Mouse (Mus musculus) liver, embryonic 14.5 days (tissue): Measurements from ENCODE around the gene Ampd3. TPM values are rescaled to one million over a fixed set of nuclear protein-coding genes. Genes with fewer than 3 reads are reported as not detected.
A peak's percentile ranks its signal among the peaks of the same experiment; 100 is the strongest.

Experiments
- ATAC-seq: fragments of 200-750 bp; cut with Nextera tagmentation; 2 replicates; pipeline ENCODE4 v1.8.0; 2017; ENCODE audit warnings: moderate number of reproducible peaks, mild to moderate bottlenecking, moderate library complexity; ENCODE audit not compliant: insufficient read depth
- DNase-seq, 3 experiments: peaks; one replicate each; pipeline ENCODE4 v3.0.0-alpha.2; 2012 to 2013; ENCODE audit warnings: low read depth in 3 of 3, low spot score in 3 of 3
- H3K27ac ChIP-seq: fragments of 300-500 bp; sonication (generic); 2 replicates; pipeline ENCODE4 v1.5.1; 2014; ENCODE audit warnings: moderate library complexity, mild to moderate bottlenecking, control low read depth, inconsistent platforms
- H3K27me3 ChIP-seq: fragments of 300-500 bp; sonication (generic); 2 replicates; pipeline ENCODE4 v1.6.1; 2014; ENCODE audit warnings: mild to moderate bottlenecking, low read length, moderate library complexity; ENCODE audit not compliant: control insufficient read depth, insufficient read depth
- H3K36me3 ChIP-seq: fragments of 300-500 bp; sonication (generic); replicated peaks from 2 replicates; pipeline ENCODE4 v1.6.1; 2014; ENCODE audit warnings: low read depth; ENCODE audit not compliant: control insufficient read depth, insufficient read depth
- H3K4me1 ChIP-seq, 2 experiments: fragments of 200-500 bp in 1 of 2; fragments of 300-500 bp in 1 of 2; sonication (generic) in 1 of 2; replicated peaks; 2 replicates each; pipeline ENCODE4 v1.6.1; 2012 to 2014; ENCODE audit warnings: antibody characterized with exemption in 1 of 2, inconsistent platforms in 1 of 2, low read length in 1 of 2; ENCODE audit not compliant: control insufficient read depth in 2 of 2, insufficient read depth in 2 of 2
- H3K4me2 ChIP-seq: fragments of 300-500 bp; sonication (generic); 2 replicates; pipeline ENCODE4 v1.6.1; 2014; ENCODE audit warnings: low read depth, mild to moderate bottlenecking, control low read depth, moderate library complexity
- H3K4me3 ChIP-seq, 2 experiments: fragments of 200-500 bp in 1 of 2; fragments of 300-500 bp in 1 of 2; sonication (generic) in 1 of 2; 2 replicates each; pipeline ENCODE4 v1.5.1; 2012 to 2014; ENCODE audit warnings: low read depth in 2 of 2, low read length in 2 of 2, mild to moderate bottlenecking in 2 of 2, control low read depth in 1 of 2, inconsistent platforms in 1 of 2, moderate library complexity in 1 of 2; ENCODE audit not compliant: insufficient read depth in 1 of 2
- H3K9ac ChIP-seq: fragments of 300-500 bp; sonication (generic); replicated peaks from 2 replicates; pipeline ENCODE4 v1.6.1; 2014; ENCODE audit warnings: mild to moderate bottlenecking, control low read depth, moderate library complexity
- H3K9me3 ChIP-seq: fragments of 300-500 bp; sonication (generic); 2 replicates; pipeline ENCODE4 v1.6.1; 2016; ENCODE audit warnings: low read length, mixed read lengths; ENCODE audit not compliant: control insufficient read depth
- CTCF ChIP-seq: IDR thresholded peaks from 2 replicates; pipeline ENCODE4 v1.5.1; 2016; ENCODE audit warnings: antibody characterized with exemption, low read depth, control low read depth
- EP300 ChIP-seq: IDR thresholded peaks from 2 replicates; pipeline ENCODE4 v1.6.1; 2016; ENCODE audit warnings: antibody characterized with exemption, low read depth
- WGBS: fragments of 180-500 bp; shearing (Covaris S2); extraction: QIAGEN DNeasy Blood & Tissue Kit; methylation state at CpG from one replicate; pipeline ENCODE4 v1.1.7; 2014; ENCODE audit not compliant: insufficient replicate concordance; 5-methylcytosine and 5-hydroxymethylcytosine counted together
- polyA plus RNA-seq, 2 experiments: library from polyadenylated mRNA; depleted of rRNA in 1 of 2; stranded (reverse) in 1 of 2; unstranded in 1 of 2; fragments of >200 nt; fragmentation: Nextera tagmentation in 1 of 2; extraction: Ambion mirVana in 1 of 2; gene quantifications; 2 replicates each; pipeline versions ENCODE4 v1.2.1 to v1.2.3; 2012 to 2014

Gene Ampd3
- polyA plus RNA-seq, 2 experiments: 21.9 to 28.6 TPM

GRCm38 (mm10) chr7:110728876-110729275, 39.1 kb upstream of the Ampd3 start:
- 36% methylated on average over 3 of the region's 3 CpGs for WGBS
- H3K27ac ChIP-seq: no peak overlapping the region
- no peaks in the 10 kb centered on the region for H3K27me3 ChIP-seq
- no peaks in the 10 kb centered on the region for H3K4me1 ChIP-seq
- ATAC-seq (no peak), DNase-seq (no peak)
- no peak overlapping the region for H3K4me3 ChIP-seq
- no peaks in the 10 kb centered on the region for H3K9me3 ChIP-seq
- H3K9ac ChIP-seq: no peak overlapping the region
- H3K36me3 ChIP-seq: no peaks in the 10 kb centered on the region
- TF ChIP-seq EP300 (no peak), CTCF (peak; percentile 63)
- H3K4me2 ChIP-seq: no peak overlapping the region

GRCm38 (mm10) chr7:110729295-110729694, 38.7 kb upstream of the Ampd3 start:
- Histone ChIP-seq H3K4me1 (no peaks in the 10 kb centered on the region), H3K27me3 (no peaks in the 10 kb centered on the region), H3K9me3 (no peaks in the 10 kb centered on the region), H3K4me2 (no peak overlapping the region), H3K4me3 (no peak overlapping the region), H3K9ac (no peak overlapping the region), H3K36me3 (no peaks in the 10 kb centered on the region), H3K27ac (no peak overlapping the region)
- WGBS: 61% methylated on average over 6 of the region's 6 CpGs
- ATAC-seq: no peak
- no peak for DNase-seq
- no peak for TF ChIP-seq CTCF
- TF ChIP-seq EP300: no peak

- Histone ChIP-seq H3K4me3 (no peak overlapping the region), H3K4me1 (no peaks in the 10 kb centered on the region), H3K36me3 (no peaks in the 10 kb centered on the region), H3K9me3 (no peaks in the 10 kb centered on the region), H3K9ac (no peak overlapping the region), H3K27ac (no peak overlapping the region), H3K4me2 (no peak overlapping the region), H3K27me3 (no peaks in the 10 kb centered on the region)
- 65% methylated on average over 6 of the region's 6 CpGs for WGBS
- no peak for DNase-seq
- ATAC-seq: no peak
- TF ChIP-seq EP300: no peak
- TF ChIP-seq CTCF: no peak
Measured at GRCm38 (mm10) chr7:110731091-110731967, 36.7 kb upstream of the Ampd3 start.

GRCm38 (mm10) chr7:110732001-110732632, 35.9 kb upstream of the Ampd3 start:
- no peaks in the 10 kb centered on the region for H3K27me3 ChIP-seq
- DNase-seq (no peak), ATAC-seq (no peak)
- no peaks in the 10 kb centered on the region for H3K9me3 ChIP-seq
- no peak overlapping the region for H3K4me3 ChIP-seq
- 73% methylated on average over 12 of the region's 12 CpGs for WGBS
- no peaks in the 10 kb centered on the region for H3K4me1 ChIP-seq
- H3K36me3 ChIP-seq: no peaks in the 10 kb centered on the region
- H3K4me2 ChIP-seq: no peak overlapping the region
- H3K27ac ChIP-seq: no peak overlapping the region
- no peak overlapping the region for H3K9ac ChIP-seq
- TF ChIP-seq CTCF (no peak), EP300 (no peak)

GRCm38 (mm10) chr7:110736914-110737313, 31.1 kb upstream of the Ampd3 start:
- Histone ChIP-seq H3K4me1 (no peaks in the 10 kb centered on the region), H3K9ac (no peak overlapping the region), H3K4me3 (no peak overlapping the region), H3K4me2 (no peak overlapping the region), H3K9me3 (no peaks in the 10 kb centered on the region), H3K27ac (no peak overlapping the region), H3K27me3 (no peaks in the 10 kb centered on the region), H3K36me3 (no peaks in the 10 kb centered on the region)
- 36% methylated on average over 2 of the region's 2 CpGs for WGBS
- DNase-seq: no peak
- TF ChIP-seq CTCF (peak; percentile 36), EP300 (no peak)
- no peak for ATAC-seq
